Mouse (Mus musculus) spleen, postnatal 36 days (tissue): ENCODE data around the gene Zbtb7a.

Experiments used
- DNase-seq, 2 experiments: peaks; one replicate each; pipeline ENCODE4 v3.0.0; 2022; ENCODE audit warnings: low spot score in 2 of 2, mixed read lengths in 1 of 2

Gene Zbtb7a

DNA sequence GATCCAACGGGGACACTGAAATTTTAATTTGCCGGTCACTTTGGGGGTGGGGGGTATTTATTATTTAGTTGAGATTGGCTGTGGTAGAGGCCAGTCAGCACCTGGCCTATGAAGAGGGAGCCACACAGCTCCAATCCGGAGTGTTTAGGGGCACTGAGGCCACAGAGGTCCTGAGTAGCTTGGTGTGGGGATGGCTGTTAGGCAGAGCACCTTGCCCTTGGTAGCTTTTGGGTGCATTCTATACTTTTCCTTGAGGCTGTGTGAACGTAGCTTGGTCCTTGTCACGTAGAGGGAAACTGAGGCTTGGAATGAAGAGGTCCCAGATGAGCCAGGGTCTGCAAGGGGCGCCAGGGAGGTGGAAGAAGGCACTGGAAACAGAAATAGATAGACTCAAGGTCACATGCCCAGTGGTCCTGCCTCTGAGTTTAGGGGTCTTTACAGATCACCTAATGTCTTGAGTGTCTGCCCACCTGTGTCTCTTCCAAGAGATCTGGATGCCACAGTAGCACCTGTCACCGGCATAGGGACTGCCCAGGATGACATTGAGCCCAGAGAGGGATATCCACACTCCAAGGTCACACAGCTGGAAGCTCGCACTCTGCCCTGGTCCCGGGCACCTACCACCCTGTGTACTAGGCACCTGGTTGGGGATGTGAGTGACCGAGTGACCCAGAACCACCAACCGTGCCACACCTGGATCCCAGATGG is 4.0 kb downstream of the Zbtb7a start:
- no peak for DNase-seq

DNA sequence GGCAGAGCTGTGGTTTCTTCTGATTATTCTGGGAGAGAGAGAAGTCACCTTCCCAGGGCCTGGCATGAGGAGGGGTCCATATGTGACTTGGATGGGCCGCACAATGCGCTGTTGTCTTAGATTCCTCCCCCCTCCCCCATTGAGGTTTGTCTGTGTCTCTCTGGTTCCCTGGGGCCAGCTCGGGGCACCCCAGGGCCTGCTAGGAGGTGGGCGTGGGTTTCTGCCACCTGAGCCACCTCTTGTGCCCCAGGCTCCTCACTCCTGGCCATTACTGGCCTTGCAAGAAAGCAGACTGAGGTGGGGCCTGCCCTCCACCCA is 4.5 kb downstream of the Zbtb7a start:
- DNase-seq: no peak

DNA sequence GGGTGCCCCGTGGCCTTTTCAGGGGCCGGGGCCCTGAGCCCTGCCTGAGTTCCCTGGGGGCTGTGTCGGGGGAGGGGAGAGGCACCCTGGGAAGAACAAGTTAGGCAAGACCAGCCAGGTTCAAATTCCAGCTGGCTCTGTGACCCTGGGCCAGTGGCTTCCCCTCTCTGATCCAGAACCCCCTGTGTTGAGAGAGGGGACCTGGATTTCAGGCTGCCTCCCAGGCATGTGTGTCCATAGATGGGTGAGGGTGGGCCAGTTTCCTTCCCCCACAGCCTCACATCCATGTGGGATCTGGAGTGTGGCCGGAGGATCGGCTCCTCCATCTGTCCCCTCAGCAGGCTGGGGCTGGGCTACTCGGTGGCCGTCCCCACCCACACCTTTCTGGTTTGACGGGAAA is 5.0 kb downstream of the Zbtb7a start:
- no peak for DNase-seq

DNA sequence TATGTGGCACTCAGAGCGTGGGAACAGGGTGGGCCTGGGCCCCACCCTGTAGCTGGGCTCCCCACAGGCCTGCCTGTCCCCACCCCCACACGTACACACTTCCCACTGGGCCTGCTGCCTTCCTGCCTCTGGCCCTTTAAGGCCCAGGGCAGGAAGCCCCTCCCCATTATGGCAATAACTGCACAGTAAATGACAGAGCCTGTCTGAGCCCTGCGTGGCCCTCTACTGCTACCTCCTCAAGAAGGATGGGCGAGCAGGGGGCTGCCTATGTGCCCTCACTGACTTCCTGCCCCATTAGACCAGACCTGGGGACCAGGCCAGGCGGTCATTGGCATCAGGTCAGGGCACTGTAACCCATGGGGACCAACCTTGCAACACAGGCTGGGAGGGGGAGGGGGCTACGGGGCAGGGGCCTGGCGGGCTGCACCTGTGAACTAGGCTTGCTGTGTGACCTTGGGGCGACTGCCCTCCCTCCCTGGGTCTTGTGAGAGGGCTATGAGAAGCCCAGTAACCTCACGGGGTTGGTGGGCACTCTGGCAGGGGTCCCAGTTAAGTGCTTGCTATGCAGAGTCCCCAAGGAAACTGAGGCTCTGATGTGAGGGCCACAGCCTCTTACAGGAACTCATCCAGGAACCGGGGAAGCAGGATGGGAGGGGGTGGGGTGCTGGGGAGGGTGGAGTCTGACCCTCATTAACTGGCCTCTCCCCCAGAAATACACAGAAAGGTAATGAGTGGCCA is 5.9 kb downstream of the Zbtb7a start:
- peak; percentile 39 to 47 for DNase-seq

DNA sequence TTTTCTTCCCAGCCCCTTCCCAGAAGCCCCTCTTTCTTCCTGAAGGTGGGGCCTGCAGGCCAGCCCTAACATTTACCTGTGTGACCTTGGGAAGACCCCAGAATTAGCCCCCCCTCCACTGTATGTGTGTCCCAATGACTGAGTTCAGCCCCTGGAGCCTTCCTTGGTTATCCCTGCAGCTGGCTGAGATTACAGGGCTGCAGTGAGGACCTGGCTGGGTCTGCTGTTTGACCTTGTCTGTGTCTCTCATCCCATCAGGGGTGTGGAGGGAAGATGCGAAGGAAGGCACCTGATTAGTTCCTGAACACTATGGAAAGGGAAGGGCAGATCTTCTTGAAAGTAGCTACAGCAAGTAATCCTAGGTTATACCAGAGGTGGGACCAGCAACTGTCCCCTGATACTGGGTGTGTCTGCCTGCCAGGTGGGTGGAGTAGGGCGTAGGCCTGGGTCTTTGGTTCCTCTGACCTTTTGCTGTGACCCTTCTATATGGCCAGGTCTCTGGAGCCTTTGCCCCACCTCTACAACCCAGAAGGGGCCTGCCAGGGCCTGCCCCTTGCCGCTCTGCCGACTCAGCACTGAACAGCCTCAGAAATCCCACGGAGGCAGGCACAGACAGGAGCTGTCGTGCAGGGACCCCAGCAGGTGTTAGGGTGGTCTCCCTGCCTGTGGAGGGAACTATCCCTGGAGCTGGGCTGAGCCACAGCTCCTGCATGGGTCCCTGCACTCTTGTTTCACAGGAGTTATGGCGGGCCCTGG is 6.6 kb downstream of the Zbtb7a start:
- DNase-seq: no peak

DNA sequence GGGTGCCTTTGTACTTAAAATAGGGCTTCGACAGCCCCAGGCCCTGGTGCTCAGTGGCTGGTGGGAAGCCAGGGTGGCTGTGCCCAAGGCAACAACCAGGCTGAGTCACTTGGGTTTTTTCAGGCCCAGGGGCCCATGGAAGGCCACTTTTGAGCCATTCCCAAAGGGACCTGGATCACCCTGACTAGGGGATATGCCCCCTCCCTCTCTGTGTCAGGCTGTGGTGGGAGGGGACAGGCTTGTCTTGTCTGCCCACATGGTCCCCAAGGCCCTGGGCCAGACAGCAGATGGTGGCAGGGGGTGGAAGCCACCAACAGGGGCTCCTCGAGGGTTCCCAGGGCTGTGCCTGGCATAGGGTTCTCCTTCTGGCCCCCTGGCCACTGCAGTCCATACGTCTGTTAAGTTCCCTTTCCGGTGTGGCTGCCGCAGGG is 7.5 kb downstream of the Zbtb7a start:
- DNase-seq: no peak

DNA sequence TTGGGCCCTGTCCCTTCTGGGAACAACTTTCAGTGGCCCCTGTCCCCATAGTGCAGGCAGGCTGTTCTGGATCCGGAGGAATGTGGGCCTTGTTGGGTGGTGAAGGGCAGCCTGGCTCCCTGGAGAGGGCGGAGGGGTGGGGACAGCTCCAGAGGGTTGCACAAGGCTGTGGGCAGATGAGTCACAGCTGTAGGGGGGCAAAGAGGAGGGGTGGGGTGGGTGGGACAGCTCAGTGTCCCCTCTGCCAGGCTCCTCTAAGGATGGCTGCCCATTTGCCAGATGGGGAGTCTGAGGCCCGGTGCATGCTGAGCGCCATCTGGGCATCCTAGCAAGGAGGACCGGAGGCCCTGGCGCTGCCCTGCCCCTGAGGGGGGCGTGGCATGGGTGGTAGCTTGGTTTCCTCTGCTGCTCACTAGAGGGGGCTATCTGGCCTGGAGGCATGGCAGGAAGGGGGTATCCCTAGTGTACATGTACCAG is 8.2 kb downstream of the Zbtb7a start:
- DNase-seq: no peak

DNA sequence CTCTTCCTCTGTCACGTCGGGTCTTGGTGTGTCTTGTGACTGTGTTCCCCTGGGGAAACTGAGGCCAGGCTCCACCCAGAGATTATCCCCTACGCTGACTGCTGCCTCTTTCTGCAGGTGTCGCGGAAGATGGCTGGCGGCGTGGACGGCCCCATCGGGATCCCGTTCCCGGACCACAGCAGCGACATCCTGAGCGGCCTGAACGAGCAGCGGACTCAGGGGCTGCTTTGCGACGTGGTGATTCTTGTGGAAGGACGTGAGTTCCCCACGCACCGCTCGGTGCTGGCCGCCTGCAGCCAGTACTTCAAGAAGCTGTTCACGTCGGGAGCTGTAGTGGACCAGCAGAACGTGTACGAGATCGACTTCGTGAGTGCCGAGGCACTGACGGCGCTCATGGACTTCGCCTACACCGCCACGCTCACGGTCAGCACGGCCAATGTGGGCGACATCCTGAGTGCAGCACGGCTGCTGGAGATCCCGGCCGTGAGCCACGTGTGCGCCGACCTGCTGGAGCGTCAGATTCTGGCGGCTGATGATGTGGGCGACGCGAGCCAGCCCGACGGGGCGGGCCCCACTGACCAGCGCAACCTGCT is 8.9 kb downstream of the Zbtb7a start:
- no peak for DNase-seq

DNA sequence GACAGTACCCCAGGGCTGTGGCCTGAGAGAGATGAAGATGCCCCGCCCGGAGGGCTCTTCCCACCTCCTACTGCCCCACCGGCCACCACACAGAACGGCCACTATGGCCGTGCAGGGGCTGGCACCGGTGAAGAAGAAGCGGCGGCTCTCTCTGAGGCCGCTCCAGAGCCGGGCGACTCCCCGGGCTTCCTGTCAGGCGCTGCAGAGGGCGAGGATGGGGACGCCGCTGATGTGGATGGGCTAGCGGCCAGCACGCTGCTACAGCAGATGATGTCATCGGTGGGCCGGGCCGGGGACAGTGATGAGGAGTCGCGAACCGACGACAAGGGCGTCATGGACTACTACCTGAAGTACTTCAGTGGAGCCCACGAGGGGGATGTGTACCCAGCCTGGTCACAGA is 9.6 kb downstream of the Zbtb7a start:
- DNase-seq: no peak

DNA sequence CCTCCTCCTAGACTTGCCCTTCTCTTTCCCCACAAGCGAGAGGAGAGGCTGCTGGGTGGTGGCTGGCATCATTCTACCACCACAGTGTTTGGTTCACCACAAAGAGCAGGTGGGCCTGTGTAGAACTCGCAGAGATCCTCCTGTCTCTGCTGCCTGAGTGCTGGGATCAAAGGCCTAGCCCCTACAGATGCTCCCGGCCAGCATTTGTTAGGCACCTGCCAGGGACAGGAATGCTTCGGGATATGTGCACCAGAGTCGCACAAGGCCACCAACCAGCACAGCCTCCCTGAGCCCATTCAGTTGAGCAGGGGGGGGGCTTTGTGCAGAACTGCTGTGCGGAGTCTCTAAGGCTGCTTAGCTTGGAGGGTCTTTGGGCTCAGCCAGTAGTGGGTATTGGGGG is 10.3 kb downstream of the Zbtb7a start:
- no peak for DNase-seq

DNA sequence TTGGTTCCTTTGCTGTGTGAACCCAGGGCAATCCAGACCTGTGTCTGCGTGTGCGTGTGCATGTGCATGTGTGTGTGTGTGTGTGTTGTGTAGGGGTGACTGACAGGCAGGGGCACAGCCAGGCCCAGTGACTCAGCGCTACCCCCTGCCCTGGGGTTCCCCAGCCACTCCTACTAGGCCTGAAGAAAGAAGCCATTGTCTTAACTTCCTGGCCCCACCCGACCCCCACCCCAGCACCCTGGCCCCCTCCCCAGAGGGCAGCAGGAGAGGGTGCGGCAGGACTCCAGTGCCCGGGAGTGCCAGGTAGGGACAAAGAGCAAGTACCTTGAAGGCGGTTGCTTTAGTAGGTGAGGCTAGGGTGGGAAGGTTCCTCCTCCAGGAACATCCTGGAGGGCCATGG is 10.8 kb downstream of the Zbtb7a start:
- no peak for DNase-seq

DNA sequence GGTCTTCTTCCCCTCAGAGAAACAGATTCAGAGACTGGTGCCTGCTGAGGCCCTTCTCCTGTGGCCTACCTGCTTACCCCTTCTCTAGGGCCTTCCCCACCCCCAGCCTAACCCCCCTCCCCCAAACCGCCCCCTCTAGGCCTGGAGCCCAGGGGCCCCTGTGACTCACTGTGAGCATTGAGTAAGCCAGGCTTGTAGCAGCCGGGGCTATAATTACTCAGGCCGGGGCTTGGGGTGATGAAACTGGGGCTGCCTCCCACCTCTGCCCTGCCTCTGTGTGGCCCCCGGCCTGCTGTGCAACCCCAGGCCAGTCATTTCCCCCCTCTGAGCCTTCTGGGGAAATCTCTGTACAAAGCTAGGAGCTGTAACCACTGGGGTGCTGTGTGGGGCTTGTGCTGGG is 11.3 kb downstream of the Zbtb7a start:
- DNase-seq: no peak

DNA sequence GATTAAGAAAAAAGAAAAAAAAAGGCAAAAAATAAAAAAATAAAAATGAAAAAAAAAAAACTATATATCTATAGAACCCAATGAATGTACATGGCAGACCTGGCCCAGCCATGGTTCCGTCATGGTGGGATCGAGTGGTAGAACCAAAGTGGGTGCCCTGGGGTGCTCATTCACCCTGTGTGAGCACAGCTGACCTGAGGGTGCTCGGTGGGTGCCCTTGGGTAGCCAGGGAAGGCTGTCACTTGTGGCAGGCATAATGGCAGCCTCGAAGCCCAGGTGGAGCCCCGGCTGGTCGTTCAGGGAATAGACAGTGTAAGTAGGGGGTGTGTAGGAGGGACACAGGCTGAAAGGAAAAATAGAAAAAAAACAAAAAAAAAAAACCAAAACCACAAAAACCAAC is 16.2 kb downstream of the Zbtb7a start:
- no peak for DNase-seq

DNA sequence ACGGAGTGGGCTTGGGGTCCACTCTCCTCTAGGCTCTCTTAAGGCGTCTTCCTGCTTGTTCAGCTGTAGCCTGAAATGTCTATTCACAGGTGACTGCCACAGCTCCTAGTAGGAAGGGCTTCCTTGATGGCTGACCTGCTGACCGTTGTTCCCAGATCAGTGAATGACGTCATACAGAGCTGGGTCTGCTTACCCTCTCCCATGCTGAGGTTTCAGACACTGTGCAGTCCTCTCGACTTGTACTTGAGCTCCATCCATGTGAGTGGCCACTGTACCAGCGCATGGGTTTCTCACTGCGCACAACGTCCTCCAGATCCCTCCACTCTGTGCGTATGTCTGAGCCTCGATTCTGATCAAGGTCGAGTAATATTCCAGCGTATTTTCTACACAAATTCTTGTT is 17.6 kb downstream of the Zbtb7a start:
- DNase-seq: no peak

DNA sequence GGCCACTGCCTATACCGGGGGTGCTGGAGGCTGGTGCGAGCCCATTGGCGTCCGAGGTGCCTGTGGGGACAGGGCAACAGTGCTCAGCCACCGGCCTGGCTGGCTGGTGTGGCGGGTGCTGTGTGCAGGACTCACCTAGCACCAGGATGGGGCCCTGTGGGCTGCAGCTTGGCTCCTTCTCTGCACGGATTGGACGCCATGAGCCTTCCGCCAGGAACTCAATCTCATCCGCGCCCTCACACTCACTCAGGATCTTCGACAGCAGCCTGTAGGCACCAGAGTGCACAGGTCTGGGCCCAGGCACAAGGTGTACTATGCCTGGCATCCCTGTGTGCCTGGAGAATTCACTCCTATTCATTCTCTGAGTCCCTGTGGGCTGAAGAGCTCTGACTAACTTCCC is 19.3 kb downstream of the Zbtb7a start:
- DNase-seq: no peak

DNA sequence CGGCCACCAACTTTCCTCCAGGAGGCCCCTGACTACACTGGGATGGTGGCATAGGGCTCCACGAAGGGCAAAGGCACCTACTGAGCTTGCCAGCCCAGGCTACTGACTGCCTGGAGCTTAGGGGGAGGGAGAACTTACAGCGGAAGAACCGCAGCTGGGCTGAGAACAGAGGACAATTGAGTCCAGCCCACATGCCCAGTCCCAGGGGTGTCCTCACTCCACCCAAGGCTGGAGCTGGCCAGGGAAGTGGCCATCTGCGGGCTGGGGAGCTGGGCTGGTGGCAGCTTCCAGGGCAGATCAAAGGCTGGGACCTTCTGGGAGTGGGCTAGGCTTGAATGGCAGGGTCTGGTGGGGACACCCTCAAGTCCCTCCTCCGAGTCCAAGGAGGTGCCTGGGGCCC is 19.7 kb downstream of the Zbtb7a start:
- no peak for DNase-seq

DNA sequence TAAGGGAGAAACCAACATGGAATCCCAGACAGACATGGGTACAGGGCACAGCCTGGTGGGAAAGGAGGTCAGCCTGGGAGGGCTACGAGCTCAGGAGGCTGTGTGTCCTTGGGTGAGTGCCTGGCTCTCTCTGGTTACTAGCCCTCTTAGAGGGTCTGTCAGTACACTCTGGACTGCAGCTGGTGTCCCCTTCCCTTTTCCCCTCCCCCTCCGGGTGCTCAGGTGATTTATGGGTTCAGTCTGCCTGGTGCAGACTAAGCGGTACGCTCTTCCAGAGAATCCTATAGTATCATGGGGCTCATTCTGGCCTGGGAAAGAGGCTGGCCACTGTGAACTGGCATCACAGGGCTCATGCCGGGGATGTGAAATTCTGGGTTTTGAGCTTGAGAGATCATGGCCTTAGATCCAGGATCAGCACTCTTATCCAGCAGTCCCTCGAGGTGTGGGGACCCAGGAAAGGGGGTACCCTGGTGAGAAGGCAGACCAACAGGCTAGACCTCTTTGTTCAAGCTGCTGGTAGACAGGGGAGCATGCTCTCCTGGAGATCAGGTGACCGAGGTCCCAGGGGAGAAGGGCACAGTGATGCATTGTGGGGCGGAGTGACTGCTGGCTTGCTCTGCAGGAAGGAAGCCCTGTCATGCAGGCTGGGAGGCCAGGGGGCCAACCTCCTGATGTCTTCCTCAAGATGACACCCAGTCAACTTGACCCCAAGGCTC is 26.7 kb downstream of the Zbtb7a start:
- DNase-seq: peak; percentile 92 to 93

DNA sequence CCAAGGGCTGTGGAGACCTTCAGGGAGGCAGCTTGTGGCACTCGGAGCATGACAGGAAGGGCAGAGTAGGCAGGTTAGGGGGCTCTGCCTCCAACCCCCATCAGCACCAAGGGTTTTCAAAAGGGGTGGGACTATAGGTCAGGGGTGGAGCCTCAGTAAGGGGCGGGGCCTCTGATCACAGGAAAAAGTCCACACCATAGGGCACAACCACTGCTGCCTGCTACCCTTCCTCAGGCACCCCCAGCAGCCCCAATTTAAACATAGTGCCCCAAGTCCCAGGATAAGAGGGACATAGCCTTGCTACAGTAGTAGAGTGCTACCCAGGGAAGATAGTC is 27.3 kb downstream of the Zbtb7a start:
- DNase-seq: no peak

DNA sequence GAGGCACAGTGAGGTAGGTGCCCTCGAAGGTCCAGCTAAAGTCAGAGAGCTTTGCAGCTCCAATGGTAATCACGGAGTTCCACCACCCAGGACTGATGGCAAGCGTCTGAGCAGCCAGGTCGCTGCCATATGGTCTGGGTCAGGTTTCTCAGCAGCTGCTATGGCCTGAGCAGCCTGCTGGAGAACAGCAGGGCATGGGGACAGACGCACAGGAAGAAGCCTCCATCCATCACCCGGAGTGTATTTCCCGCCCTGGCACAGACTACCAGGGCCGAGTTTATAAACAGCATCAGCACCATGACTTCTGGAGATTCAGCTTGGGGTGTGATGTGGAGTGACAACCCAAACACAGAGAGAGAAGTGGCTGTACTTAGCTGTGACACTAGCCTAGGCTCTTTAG is 30.1 kb downstream of the Zbtb7a start:
- no peak for DNase-seq

DNA sequence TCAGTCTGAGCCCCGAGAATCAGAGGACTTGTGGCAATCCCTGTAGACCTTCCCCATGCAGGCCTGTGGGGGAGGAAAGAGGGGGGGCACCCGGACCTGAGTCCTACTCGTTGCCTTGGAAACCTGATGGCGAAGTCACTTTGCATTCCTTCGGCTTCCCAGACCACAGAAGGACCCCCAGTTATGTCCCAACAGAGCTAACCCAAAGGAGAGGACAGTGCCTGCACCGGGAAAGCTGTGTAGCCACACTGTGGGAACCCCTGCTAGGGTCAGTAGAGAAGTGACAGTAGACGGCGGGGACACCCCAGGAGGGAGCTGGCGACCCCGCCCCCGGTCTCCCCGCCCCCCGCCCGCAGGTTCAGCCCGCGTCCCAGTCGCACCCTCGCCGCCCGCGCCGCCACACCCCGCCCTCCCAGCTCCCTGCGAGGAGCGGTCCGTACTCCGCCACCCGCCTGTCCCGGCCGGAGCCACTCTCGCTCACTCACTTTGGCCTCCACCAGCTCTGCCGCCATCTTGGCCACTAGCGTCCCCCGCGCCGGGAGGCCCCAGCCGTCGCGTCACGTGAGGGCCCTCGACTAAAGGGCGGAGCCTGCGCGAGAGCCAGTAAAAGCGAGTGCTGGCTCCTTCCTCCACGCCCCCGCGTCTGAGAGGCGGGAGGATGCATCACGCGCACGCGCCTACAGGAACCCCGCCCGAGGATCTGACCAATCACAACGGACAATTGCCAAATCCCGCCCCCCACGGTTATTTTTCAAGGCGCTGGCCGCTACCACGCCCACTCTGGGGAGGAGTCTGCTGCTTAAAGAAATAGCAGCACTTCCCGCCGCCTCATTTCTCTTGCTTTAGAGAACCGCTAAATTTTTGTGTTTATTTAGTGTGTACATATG is 32.4 kb downstream of the Zbtb7a start, which contains the start of gene Pias4:
TSS of gene Pias4 (minus strand) at position 724 of the 887 bp plus-strand sequence.
- peak; percentile 100 for DNase-seq

DNA sequence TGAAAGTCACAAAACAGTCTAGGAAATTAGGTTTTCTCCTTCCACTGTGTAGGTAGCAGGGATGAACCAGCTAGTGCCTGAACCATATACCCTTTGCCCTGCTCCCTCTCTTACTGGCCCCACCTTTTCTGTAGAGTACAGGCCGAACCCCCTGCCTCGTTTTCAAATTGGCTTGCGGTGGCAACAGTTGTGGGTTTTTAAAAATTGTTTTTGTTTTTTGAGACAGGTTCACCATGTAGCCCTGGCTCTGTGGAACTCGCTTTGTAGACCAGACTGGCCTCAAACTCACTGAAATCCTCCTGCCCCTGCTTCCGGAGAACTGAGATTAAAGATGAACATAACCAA is 33.0 kb downstream of the Zbtb7a start:
- DNase-seq: no peak
